Mouse (Mus musculus): ENCODE data around the gene Cst9.
A peak's percentile ranks its signal among the peaks of the same experiment; 100 is the strongest.

The Cst9 gene

DNA sequence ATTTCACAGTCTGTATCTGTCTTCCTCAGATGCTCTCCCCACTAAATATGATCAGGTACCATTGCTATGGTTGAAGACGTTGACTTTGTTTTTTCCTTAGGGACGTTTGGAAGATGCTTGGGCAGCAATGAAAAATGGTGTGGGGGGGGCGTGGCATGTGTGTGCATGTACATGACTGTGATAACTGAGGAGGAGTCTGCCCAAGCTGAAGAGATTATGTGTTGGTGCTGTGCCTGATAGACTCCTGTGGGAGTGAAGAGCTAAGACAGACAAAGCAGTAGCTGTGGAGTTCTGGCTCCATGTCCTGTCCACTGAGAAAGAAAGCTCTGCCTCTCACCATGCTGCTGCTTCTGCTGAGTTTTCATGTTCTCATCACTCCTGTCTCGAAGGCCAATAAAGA is at the start of gene Cst9:
Cst9 (plus strand) TSS at position 236 of the 400 bp plus-strand sequence.
- no peak for DNase-seq

DNA sequence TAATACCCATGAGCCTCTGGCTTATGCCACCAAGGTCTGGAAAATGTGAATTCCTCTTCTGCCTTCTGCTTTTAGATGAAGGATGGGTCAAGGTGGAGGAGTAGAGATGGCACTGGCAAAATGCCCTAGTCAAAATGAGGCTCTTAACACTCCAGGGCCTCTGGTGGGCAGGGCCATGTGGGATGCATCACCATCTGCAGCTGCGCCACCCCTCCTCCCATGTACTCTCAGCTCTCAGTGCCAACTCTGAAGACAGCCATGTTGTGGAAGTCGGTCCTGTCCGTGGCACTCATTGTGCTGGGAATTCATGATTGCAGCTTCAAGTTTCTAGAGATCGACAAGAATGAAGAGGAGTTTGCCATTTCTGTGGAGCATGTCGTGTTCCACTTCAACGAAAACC is 45.8 kb upstream of the Cst9 start, which contains the start of gene Cst12:
Cst12 (plus strand) TSS at position 220 of the 400 bp plus-strand sequence.
- no peak for DNase-seq

DNA sequence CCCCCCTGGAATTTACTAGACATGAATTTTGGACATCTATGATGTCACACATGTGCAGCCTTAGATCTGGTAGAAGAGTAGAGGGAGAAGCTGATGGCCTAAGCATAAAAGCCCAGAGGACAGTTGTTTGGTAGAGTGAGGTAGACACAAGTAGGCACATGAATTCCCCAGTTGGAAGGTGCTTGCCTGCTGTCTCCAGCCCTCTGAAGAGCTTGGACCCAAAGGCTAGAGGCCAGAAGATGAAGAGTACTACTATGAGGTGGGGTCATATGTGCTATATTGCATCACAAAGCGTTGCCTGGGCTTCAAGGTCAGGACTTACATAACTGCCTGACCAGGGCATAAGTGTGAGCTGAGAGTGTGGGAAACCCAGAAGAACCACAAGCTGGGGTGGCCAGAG is 36.5 kb upstream of the Cst9 start, which contains the start of gene Cst8:
Cst8 (plus strand) TSS at position 301 of the 400 bp plus-strand sequence.
- no peak for DNase-seq

DNA sequence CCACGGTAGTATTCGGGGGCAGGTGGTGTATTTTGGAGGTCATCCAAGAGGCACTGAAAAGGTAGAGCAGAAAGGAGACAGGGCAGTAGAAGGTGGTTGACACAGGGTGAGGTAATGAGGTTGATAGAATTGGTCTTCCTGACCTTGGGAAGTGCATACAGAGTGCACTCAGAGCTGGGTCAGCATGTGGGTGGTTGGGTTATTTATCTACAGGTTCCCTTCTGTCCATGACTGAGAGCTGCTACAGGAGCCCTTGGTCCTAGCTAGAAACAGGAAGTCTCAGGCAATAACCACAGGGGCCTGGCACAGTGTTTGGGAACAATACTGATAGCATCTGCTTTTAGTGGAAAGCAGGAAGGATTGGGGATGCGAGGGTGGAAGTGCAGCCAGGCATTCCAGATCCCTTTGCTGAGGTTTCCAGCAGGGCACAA is 33.4 kb upstream of the Cst9 start:
- peak; percentile 89 for DNase-seq

DNA sequence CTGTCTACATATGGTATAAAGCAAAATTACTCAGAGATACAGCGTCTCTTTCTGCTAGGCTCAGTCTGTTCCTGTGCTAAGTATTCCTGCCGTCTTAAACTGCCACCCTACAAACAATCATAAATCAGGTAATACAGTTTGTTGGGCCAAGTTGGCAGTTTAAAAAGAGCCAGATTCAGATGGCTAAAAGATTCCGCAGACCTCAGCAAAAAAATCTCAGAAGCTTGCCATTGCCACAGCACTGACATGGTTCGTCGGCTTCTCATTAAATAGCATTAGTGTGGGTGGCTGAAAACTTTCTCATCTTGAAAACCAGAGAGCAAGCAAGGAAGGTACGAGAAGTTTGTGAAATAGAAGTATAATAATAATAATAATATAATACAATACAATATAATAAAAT is 28.3 kb upstream of the Cst9 start:
- no peak for DNase-seq

DNA sequence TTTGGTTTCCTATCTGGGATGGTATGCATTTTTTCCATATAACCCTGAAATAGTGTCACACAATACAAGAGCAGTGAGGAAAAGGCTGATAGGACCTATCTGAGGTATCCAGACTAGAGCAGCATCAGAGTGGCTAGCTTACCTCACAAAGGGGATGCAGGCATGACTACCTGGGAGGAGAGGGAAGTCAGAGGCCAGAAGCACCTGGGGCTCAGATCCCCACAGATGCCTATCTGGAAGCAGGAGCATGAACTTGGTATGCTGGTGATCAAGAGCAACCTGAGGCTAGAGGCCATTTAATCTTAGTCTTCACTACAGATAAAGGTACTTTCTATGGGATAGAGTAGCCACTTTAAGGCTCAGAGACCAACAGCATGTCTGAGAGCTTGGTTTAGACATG is 15.0 kb upstream of the Cst9 start, which contains the start of gene Cst13:
Cst13 (plus strand) TSS at position 173 of the 400 bp plus-strand sequence.
- no peak for DNase-seq

DNA sequence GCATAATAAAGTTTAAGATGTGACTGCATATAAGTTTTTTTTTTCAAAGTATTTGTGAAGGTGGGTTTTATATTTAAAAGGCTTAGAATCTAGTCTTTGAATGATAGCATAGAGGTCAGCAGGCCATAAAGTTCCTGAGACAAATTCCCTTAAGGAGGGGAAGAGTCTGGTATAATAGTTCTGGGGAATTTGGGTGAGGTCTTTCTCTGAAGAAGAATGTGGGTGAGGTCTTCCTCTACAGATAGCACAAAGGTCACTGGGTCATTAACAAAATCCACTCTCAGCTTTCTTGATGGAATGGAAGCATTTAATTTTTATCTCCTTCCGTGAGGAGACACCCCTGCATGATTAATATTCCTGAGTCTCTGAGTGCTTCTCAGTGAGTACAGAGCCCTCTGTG is 9.0 kb upstream of the Cst9 start:
- no peak for DNase-seq

DNA sequence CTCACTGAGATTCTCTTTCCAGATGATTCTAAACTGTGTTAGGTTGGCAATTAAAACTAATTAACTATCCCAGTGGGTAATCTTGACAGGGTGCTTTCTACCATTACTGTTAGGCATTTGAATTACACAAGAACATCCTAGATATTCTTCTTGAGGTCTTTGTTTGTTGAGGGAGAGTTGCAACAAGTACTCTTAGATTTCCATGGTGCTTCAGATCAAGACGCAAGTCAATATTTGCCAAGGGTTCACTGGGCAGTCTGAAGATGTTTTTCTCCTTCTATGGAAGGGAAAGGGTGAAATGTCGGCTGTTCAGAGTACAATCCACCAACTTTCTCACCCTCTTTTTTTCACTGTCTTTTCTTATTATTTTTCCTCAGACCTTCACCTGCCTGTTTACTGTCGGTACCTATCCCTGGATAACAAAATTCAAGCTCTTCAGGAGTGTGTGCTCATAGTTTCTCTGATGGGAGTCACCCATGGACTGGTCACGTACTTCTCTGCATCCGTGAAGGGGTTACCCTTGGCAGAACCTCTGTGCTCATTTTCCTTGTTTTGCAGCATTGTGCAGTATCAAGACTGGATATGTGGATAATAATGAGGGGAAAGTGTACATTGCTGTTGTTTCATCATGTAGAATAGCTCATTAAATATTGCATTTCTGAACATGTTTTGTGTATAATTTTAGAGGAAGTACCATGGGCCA is 3.3 kb downstream of the Cst9 start:
- no peak for DNase-seq

DNA sequence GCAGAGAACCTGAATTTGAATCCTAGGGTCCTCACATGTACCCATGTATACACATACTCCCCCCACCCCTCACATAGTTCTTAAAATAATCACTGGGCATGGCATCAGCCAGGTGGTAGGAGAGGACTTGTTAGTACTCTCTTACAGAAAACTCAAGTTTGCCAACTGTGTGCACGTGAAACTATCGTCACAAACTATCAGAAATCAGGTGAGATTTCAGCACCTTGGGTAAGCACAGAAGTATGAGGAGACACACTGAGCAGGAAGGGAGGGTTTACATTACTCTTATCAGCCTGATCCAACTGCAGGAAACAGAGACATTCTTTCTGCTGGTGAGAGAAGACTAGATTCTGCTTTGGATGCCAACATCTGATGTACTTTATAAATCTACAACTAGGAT is 4.3 kb downstream of the Cst9 start:
- DNase-seq = no peak

DNA sequence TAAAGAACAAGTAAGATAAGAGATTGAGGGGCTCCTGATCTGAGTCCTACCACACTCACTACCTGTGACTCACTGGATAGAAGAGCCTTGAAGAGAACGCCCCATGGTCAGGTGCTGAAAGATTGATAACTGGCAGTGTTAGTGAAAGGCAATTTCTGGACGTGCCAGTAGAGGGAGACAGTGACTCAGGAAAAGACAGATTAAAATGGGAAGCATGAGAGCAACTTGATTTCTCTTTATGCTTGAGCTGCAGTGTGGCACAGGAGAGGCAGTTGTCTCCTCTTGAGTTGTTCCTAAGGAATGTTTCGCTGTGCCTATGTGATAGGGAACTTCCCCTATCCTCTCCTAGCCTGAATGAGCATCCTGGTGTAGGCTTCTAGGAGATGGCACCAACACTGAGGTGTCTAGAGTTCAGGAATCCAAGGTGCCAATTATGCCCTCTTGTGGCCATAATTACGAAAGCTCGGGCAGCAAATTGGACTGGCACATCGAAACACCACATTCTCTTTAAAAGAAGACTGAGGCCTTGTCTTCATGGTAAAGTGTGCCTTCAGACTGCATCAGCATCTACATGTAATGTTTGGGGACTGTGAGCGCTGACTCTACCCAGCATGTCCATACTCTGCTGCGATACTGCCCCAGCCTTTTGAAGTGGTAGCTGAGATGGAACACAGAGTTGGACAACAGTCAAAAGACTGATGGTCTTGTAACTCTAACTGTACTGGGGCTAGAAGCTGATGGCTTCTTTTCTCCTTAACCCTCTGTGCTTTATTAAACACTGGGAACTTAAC is 16.4 kb downstream of the Cst9 start:
- DNase-seq = peak; percentile 85

DNA sequence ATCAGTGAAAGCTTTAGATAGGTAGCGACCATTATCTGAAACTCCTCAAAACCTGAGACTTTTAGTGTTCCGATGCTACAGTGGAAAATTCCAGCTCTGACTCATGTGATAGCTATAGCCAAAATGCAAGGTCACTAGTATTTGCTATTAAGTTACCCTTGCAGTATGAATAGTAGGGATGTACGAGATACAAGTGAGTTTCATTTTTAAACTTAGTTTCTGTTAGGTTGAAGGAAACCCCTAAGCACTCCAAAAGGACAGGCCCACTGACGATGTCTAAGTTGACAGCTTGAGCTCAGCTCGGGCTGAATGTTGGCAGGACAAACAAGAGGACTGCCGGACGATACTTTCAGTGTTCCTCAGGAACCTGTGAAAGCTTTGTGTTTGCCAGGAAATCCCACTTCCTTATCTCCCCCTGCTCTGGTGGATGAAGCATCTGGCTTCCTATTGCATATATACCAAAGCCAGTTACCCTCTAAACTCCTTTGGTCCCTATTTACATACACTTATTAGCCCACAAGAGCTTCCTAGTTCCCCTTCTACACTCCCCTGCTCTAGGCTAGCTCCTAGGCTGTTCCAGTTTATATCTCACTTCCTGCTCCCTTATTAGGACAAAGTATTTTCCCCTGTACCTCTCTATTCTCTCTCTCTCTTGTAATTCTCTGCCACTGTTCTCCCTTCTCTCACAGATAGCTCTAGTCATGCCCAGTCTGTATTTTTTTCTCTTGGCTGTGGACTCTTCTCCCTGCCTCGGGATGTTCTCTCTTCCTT is 21.9 kb downstream of the Cst9 start:
- DNase-seq = no peak

DNA sequence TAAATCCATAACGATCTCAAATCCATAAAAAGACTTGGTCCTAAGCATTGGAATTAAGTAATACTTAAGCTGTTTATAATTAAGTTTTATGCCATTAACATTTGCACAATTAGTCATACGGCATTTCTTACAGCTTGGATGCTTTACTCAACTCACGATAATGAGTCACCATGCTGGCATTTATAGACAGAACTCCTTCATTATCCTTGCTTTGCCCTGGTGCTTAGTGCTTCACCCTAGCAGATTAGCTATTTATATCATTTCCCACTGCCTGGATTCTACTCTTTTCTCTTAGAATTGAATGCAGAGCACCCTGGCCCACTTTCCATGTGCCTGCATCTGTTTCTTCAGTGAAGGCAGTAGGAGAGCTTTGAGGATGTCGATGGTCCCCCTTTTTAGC is 22.6 kb downstream of the Cst9 start:
- DNase-seq = no peak

DNA sequence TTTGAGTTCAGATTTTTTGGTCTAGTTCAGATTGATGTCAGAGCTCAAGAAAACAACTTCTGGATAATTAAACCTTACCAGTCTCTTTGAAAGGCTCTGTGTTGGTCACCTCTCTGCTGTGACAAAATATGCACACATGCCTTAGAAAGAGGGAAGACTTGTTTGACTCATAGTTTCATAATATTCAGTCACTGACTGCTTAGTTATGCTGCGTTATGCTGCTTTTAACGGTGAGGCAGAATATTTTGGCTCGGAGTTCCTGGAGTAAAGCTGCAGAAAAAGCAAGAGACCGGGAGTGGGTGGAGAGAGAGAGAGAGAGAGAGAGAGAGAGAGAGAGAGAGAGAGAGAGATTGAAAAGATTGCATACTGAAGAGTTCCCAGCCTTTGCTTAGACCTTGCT is 26.0 kb downstream of the Cst9 start:
- no peak for DNase-seq

DNA sequence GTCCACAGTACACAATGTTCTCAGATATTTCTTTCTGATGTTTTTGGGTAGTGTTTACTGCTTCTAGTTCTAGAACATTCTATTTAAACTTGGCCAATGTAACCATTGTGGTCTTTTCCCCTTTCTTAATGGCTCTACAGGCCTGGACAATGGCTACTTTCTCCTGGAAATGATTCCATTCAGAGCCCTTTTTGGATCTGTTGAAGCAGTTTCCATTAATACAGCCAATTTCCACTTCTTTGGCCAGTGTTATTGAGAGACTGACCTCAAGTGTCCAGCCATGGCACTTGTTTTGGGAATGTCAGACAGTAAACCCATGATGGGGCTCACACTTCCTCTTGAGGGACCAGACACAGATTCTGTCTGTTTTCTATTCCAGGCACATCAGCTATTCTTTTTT is 26.7 kb downstream of the Cst9 start:
- no peak for DNase-seq

DNA sequence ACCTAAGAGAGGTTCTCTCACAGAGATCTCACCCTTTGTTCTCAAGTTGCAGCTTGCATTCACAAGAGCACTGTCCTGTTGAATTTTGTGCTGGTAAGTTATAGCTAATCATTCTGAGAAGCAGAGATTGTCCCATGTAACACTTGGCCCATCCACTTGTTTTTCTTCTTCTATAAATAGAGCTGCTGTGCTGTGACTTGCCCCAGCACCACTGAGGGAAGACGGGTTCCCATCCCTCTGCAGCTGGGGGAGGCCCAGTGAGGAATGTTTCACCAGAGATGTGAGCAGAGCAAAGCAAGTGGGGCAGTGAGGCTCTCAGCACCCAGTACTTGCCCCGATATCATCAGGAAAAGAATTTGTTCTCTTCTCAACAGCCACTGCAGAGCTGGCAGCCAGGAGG is 30.0 kb downstream of the Cst9 start, which contains the start of gene 9230104L09Rik:
9230104L09Rik (minus strand) TSS at position 73 of the 400 bp plus-strand sequence.
- DNase-seq = no peak

DNA sequence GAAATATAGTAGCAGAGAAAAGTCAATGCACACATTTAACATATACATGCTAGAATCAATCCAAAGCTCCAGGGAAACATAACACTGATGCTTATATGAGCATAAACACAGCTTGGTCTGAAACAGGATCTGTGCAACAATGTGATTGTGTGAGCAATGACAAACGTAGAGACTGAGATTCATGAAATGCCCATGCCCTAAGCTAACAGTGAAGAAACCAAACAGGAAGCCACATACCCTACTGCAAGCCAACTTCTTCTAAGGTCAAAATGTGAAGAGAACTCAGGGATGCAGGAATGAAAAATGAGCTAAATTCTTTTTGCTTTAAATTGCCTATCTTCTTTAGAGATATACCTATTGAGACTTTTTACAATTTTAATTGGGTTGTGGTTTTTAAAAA is 34.0 kb downstream of the Cst9 start:
- no peak for DNase-seq

DNA sequence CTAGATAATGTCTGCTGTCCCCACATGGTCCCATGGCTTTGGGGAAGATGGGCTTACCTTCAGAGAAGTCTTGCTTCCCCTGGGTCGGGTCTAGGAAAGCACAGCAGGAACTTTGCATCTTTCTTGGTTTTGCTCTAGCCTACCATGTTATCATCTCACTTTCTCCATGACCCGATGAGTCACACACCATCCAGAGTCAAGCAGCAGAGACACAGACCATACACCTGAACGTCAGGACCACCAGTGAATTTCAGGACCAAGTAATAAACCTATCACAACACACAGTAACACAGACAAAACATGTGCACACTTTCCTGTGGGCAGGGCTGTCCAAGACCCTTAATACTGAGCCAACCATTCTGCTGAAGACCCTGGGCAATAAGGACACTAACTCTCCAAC is 35.6 kb downstream of the Cst9 start:
- no peak for DNase-seq

DNA sequence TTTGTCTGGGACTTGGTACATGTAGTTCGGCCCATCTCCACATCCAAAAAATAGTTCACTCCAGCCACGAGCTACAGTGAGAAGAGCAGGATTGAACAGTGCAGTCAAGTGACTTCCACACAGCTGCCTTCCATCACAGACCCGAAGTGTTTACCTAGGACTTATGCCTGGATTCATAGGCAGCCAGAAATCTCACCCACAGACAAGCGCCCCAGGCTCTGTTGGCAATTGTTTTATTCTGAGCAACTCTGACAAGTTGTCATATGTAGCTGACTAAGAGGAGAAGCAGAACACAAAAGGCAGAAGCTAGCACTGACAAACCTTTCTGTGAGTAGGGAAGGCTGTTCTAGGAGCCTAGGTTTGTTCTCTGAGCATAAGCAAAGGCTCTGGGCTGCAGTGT is 37.9 kb downstream of the Cst9 start:
- no peak for DNase-seq

DNA sequence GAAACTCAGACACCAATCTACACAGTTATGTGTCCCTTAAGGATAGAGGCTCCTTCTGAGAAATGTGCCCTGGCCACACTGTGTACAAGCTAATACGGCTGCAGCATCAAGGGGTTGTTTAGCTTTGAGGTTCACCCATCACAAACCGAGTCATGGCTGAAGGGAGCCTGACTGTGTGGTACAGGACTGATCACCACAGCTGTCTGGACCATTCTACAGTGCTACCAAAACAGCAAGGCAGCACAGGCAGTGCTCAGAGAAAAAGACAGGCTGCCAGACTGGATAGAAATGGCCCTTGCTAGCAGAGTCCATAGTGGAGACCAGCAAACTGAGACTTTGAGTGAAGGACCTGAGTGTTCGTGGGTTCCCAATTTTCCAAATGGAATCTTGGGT is 39.3 kb downstream of the Cst9 start:
- no peak for DNase-seq

DNA sequence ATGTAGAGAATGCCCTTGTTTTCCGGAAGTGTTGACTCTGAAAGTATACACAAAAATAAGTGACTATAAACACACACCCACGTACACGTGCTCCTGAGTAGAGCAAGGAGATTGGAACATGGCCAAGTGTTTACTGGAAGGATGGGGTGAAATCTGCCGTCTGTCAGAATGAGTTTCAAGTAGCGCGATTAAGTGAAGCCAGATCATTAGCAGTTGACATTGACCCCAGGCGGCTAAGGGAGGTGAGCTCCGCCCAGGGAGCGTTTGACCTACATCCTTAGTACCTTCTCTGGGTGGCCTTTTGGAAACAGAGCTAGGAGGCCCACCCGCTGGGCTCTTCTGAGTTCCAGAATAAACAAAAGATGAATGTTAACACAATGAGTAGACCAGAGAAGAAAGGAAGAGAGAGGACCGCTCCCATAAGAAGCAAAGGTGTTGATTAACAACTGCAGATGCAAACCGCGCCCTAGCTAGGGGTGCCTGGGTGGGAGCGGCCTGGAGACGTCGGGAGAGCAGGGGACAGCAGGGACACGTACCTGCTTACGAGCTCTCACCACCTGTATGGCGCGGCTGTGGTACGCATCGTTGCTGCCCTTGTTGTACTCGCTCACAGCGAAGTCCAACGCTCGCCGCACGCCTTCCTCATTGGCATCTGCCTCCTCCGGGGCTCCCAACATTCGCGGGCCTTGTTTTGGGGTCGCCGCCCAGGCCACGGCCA is 39.8 kb downstream of the Cst9 start:
- DNase-seq = peak; percentile 59

DNA sequence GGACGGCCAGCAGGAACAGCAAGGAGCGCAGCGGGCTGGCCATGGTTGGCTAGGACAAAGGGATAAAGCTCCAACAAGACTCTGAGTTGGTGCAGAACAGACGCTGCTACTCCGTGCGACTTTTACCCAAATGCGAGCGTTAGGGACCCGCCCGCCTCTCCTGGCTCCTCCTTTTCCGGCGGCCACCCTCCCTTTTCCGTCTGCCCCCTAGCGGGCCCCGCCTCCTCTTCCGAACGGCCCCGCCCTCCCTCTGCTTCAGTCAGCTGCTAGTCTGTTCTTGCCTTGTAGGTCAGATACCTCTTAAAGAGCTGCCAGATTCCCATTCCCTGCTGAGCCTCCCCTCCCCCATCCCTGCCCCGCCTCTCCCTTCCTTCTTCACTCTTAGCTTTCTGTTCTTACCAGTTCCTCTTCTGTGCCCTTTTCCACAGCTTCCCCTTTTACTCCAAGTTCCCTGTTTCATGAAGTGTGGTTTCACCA is 40.4 kb downstream of the Cst9 start, which contains the start of gene Cst3:
Cst3 (minus strand) TSS at position 358 of the 477 bp plus-strand sequence.
- peak; percentile 86 for DNase-seq

DNA sequence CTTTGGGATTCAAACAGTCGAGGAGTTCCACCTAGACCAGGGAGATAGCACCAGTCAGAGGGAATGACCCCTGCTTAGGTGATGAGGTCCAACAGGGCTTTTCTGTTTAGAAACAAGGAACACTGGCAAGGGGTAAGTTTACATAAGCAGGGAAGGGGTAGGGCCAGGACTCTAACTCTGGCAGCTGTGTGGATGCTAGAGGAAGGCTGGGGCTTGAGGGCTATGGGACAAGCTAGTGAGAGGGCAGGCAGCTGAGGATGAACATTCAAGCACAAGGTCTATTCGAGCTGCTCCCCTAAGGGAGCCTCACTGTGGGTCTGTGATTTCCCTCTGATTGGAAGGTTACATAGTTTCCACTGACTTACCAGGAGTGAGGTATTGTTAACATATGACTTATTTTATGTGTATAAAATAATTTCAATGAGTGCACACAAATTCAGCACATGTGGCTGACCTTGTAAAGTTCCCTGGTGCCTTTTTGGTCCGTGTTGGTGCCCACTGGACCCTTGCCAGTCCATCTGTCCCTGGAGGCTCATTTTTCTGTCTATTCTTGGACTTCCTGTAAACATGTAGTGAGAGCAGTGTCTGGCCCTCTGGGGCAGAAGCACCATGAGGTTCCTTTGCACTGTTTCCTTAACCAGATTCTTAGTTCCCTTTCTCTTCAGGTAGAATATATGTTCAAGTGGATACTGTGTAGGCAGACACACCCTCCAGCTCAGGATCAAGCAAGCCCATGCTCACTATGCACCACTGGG is 42.2 kb downstream of the Cst9 start:
- DNase-seq = no peak
